Mouse (Mus musculus): ENCODE measurements around the gene Upk3a. TPM values are rescaled to one million over a fixed set of nuclear protein-coding genes. Genes with fewer than 3 reads are reported as not detected.

Upk3a gene
- polyA plus RNA-seq, 1 experiment from 2014 or later = not detected

- peaks cover 29% of the 10 kb centered on the region for H3K4me1 ChIP-seq (replicated peaks)
- H3K27me3 ChIP-seq = peaks cover 8% of the 10 kb centered on the region; the same call in 1 of the 2 replicates
- DNase-seq (peak; percentile 93), ATAC-seq (ENCODE audit: low read depth) (peak; percentile 96)
- H3K4me2 ChIP-seq = peak overlapping the region; percentile 91
- H3K9ac ChIP-seq = peak overlapping the region; percentile 84
- no peaks in the 10 kb centered on the region for H3K36me3 ChIP-seq
- no peaks in the 10 kb centered on the region for H3K9me3 ChIP-seq (replicated peaks)
- H3K4me3 ChIP-seq (replicated peaks) = peak overlapping the region; percentile 78
- peak overlapping the region; percentile 47; the same call in 1 of the 2 replicates for H3K27ac ChIP-seq
- WGBS (ENCODE audit: insufficient replicate concordance) = under 1% methylated on average over 73 of the region's 75 CpGs
Measured at GRCm38 (mm10) chr15:85036566-85037342, 19.8 kb downstream of the Upk3a start.

- WGBS (ENCODE audit: insufficient replicate concordance) = 4% methylated on average over 8 of the region's 8 CpGs
- DNase-seq (no peak), ATAC-seq (ENCODE audit: low read depth) (no peak)
- Histone ChIP-seq H3K27me3 (peaks cover 8% of the 10 kb centered on the region; the same call in 1 of the 2 replicates), H3K4me2 (peak overlapping the region; percentile 91), H3K36me3 (no peaks in the 10 kb centered on the region), H3K27ac (peak overlapping the region; percentile 47; the same call in 1 of the 2 replicates), H3K9ac (peak overlapping the region; percentile 84), H3K9me3 (replicated peaks) (no peaks in the 10 kb centered on the region), H3K4me1 (replicated peaks) (peaks cover 33% of the 10 kb centered on the region), H3K4me3 (replicated peaks) (peak overlapping the region; percentile 78)
Measured at GRCm38 (mm10) chr15:85037343-85037690, 20.4 kb downstream of the Upk3a start.

DNA sequence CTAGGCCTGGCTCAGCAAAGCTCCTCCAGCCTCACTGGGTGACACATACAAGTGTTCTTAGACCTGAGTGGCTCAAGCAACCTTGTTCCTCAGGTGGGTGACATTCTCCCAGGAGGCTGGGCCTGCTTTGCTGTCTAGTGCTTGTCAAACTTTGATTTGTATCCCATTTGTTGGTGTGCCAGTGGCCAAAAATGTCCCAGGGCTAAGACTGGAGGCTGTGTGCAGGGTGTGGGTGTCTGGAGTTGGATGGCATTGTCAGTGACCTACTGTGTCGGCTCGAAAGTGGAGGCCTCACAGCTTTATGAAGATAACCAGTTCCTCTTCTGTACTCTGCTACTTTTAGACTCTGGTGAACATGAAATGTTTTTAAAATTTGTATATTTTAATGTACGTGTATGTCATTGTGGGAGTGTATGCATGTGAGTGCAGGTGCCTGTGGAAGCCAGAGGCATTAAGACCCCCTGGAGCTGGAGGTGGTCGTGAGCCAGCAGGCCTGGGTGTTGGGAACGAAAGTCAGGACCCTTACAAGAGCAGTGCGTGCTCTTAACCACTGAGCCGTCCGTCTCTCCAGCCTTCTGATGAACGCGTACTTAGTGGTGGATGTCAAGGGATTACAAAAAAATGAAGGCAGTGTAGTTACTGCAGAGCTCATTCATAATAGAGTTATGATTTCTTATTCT is 24.7 kb downstream of the Upk3a start:
- Histone ChIP-seq H3K4me1 (replicated peaks) (peaks cover 36% of the 10 kb centered on the region), H3K9ac (no peak overlapping the region), H3K4me3 (replicated peaks) (no peak overlapping the region), H3K27ac (no peak overlapping the region), H3K4me2 (no peak overlapping the region), H3K36me3 (peaks cover 10% of the 10 kb centered on the region; the same call in 1 of the 2 replicates), H3K27me3 (no peaks in the 10 kb centered on the region), H3K9me3 (replicated peaks) (no peaks in the 10 kb centered on the region)
- DNase-seq (no peak), ATAC-seq (ENCODE audit: low read depth) (no peak)
- WGBS (ENCODE audit: insufficient replicate concordance) = 75% methylated on average over 10 of the region's 10 CpGs

GRCm38 (mm10) chr15:85042361-85042954 is 25.5 kb downstream of the Upk3a start:
- Histone ChIP-seq H3K9me3 (replicated peaks) (no peaks in the 10 kb centered on the region), H3K27me3 (no peaks in the 10 kb centered on the region), H3K36me3 (peaks cover 10% of the 10 kb centered on the region; the same call in 1 of the 2 replicates), H3K4me3 (replicated peaks) (no peak overlapping the region), H3K27ac (no peak overlapping the region), H3K4me2 (no peak overlapping the region), H3K9ac (no peak overlapping the region), H3K4me1 (replicated peaks) (peaks cover 31% of the 10 kb centered on the region)
- ATAC-seq (ENCODE audit: low read depth) (0 out of 2 replicates have a peak, but pooled peaks have one; percentile 35), DNase-seq (no peak)
- 30% methylated on average over 4 of the region's 4 CpGs for WGBS (ENCODE audit: insufficient replicate concordance)

DNA sequence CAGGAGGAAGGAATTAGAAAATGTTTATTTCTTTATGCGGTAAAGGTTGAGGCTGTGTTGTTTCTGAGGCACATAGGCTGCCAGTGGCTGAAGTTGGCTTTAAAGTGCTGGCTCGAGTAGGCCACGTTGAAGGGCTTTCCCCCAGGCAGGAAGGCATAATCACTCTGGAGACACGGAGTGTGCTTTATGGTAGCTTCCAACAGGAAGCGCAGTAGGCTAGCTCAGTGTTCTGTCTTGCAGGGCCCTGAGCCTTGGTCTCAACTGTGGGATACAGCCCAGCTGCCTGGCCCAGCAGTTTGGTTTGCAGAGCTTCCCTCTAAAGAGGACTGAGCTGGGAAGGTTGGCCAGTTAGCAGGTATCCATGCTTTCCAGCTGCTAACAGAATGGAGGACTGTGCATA is 26.2 kb downstream of the Upk3a start:
- Histone ChIP-seq H3K9ac (no peak overlapping the region), H3K4me3 (replicated peaks) (no peak overlapping the region), H3K27ac (no peak overlapping the region), H3K4me1 (replicated peaks) (peaks cover 24% of the 10 kb centered on the region), H3K9me3 (replicated peaks) (no peaks in the 10 kb centered on the region), H3K4me2 (no peak overlapping the region), H3K36me3 (peaks cover 16% of the 10 kb centered on the region), H3K27me3 (no peaks in the 10 kb centered on the region)
- ATAC-seq (ENCODE audit: low read depth) (no peak), DNase-seq (no peak)
- whole genome bisulfite sequencing (ENCODE audit: insufficient replicate concordance) = 58% methylated on average over 5 of the region's 5 CpGs

- no peak for ATAC-seq (ENCODE audit: low read depth)
- Histone ChIP-seq H3K4me3 (replicated peaks) (no peak overlapping the region), H3K4me1 (replicated peaks) (peaks cover 22% of the 10 kb centered on the region), H3K9me3 (replicated peaks) (no peaks in the 10 kb centered on the region), H3K4me2 (no peak overlapping the region), H3K36me3 (peaks cover 23% of the 10 kb centered on the region), H3K9ac (no peak overlapping the region), H3K27me3 (no peaks in the 10 kb centered on the region), H3K27ac (no peak overlapping the region)
- WGBS (ENCODE audit: insufficient replicate concordance) = 63% methylated on average over 5 of the region's 5 CpGs
- no peak for DNase-seq
Measured at GRCm38 (mm10) chr15:85043761-85044160, 26.8 kb downstream of the Upk3a start.

DNA sequence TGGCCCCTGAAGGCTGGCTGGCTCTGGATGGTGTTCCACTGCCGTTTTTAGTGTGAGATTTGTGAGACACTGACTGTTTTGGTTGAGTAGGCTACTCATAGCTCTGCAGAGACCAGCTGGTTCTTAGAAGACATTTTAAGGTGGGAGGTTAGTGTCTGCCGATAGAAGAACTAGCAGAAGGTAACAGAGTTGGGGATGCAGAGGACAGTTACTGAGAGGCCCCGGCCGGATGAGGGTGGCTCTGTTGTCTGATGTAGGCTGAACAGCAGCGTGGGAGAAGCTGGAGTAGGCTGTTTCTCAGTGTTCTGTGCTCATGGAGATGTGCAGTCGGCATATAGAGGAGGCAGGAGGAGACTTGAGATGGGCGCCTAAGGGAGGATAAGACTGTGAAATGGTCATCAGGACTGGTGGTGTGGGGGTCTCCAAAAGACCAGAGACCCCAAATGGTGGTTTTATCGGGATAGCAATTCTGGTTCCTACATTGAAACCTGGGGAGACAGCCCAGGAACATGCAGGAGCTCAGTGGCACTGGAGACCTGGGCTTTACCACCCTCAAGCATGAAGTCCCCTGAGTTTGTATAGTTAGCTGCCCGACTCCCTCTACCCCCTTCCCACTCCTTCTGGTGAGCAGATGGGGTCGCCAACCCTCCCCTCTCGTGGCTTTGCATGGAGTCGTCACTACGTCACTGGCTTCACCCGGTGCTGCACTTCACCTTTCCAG is 29.4 kb downstream of the Upk3a start:
- no peak for ATAC-seq (ENCODE audit: low read depth)

GRCm38 (mm10) chr15:85047865-85048264 is 30.9 kb downstream of the Upk3a start:
- ATAC-seq (ENCODE audit: low read depth) (no peak), DNase-seq (no peak)
- H3K4me2 ChIP-seq = no peak overlapping the region
- H3K9ac ChIP-seq = no peak overlapping the region
- no peak overlapping the region for H3K4me3 ChIP-seq (replicated peaks)
- H3K36me3 ChIP-seq = peaks cover 51% of the 10 kb centered on the region
- no peak overlapping the region for H3K27ac ChIP-seq
- H3K9me3 ChIP-seq (replicated peaks) = no peaks in the 10 kb centered on the region
- WGBS (ENCODE audit: insufficient replicate concordance) = 74% methylated on average over 4 of the region's 4 CpGs
- H3K4me1 ChIP-seq (replicated peaks) = peaks cover 15% of the 10 kb centered on the region
- H3K27me3 ChIP-seq = no peaks in the 10 kb centered on the region

More for the DNA sequence above, 29.4 kb downstream of the Upk3a start:
- Histone ChIP-seq H3K27me3 (no peaks in the 10 kb centered on the region), H3K9ac (no peak overlapping the region), H3K27ac (no peak overlapping the region), H3K9me3 (replicated peaks) (no peaks in the 10 kb centered on the region), H3K4me2 (no peak overlapping the region), H3K4me3 (replicated peaks) (no peak overlapping the region), H3K4me1 (replicated peaks) (peaks cover 29% of the 10 kb centered on the region), H3K36me3 (peaks cover 39% of the 10 kb centered on the region)
- DNase-seq = no peak
- 78% methylated on average over 14 of the region's 14 CpGs for WGBS (ENCODE audit: insufficient replicate concordance)

GRCm38 (mm10) chr15:85049758-85050157 is 32.8 kb downstream of the Upk3a start:
- WGBS (ENCODE audit: insufficient replicate concordance) = 70% methylated on average over 1 of the region's 1 CpGs
- Histone ChIP-seq H3K4me3 (replicated peaks) (no peak overlapping the region), H3K4me1 (replicated peaks) (peaks cover 10% of the 10 kb centered on the region), H3K9ac (no peak overlapping the region), H3K27me3 (no peaks in the 10 kb centered on the region), H3K36me3 (peaks cover 61% of the 10 kb centered on the region), H3K9me3 (replicated peaks) (no peaks in the 10 kb centered on the region), H3K4me2 (no peak overlapping the region), H3K27ac (peak overlapping the region; percentile 60)
- DNase-seq (peak; percentile 44), ATAC-seq (ENCODE audit: low read depth) (peak; percentile 98)

DNA sequence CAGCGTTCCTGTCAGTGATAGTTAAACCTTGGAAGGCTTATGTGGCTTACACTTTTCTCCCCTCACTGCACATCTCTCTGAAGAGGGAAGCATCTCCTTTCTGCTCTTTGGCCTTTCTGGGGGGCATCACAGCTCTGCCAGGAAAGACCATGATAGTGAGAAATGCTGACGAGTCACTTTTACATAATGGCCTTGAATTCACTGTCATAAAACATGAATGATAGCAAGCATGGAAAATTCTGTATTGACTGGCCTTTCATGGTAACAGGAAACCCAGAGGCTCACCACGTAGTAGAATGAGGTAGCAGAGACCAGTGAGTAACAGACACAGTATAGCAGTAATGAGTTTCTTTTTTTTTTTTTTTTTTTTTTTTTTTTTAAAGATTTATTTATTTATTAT is 37.2 kb downstream of the Upk3a start:
- Histone ChIP-seq H3K36me3 (peaks cover 39% of the 10 kb centered on the region), H3K9ac (no peak overlapping the region), H3K27ac (no peak overlapping the region), H3K4me2 (no peak overlapping the region), H3K4me3 (replicated peaks) (no peak overlapping the region), H3K27me3 (no peaks in the 10 kb centered on the region), H3K4me1 (replicated peaks) (peaks cover 10% of the 10 kb centered on the region), H3K9me3 (replicated peaks) (no peaks in the 10 kb centered on the region)
- 74% methylated on average over 3 of the region's 3 CpGs for WGBS (ENCODE audit: insufficient replicate concordance)
- DNase-seq (no peak), ATAC-seq (ENCODE audit: low read depth) (no peak)

DNA sequence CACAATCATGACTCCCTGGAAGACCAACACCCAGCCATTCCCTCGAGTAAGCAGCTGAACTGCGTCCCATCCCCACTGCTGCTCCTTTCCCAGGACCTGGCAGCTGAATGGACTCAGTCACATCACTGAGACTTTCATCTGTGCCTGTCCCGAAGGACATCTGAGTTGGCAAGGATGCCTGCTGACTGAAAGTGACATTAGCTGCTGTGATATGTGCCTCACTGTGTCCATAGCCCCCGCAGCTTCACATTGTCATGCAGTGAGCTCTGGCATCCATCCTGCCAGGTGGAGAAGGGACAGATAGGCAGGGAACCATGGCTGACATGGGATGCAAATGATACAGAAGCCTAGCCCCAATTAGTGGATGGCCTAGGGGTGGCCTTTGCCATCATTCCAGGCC is 38.2 kb downstream of the Upk3a start:
- H3K4me2 ChIP-seq = no peak overlapping the region
- no peak overlapping the region for H3K4me3 ChIP-seq (replicated peaks)
- H3K36me3 ChIP-seq = peaks cover 34% of the 10 kb centered on the region
- 76% methylated on average over 4 of the region's 4 CpGs for WGBS (ENCODE audit: insufficient replicate concordance)
- H3K27ac ChIP-seq = no peak overlapping the region
- ATAC-seq (ENCODE audit: low read depth) = no peak
- H3K27me3 ChIP-seq = no peaks in the 10 kb centered on the region
- no peak for DNase-seq
- no peaks in the 10 kb centered on the region; the same call in 1 of the 2 replicates for H3K4me1 ChIP-seq (replicated peaks)
- H3K9ac ChIP-seq = no peak overlapping the region
- no peaks in the 10 kb centered on the region for H3K9me3 ChIP-seq (replicated peaks)

Measured in liver, embryonic 13.5 days (tissue).